Mouse (Mus musculus) forebrain, postnatal 0 days (tissue): ENCODE measurements around the gene Snip1. TPM values are rescaled to one million over a fixed set of nuclear protein-coding genes. Genes with fewer than 3 reads are reported as not detected.

ENCODE experiments used
- ATAC-seq: fragments of 200-750 bp; cut with Nextera tagmentation; 2 replicates; pipeline ENCODE4 v1.8.0; 2017; ENCODE audit warnings: mild to moderate bottlenecking, moderate library complexity
- DNase-seq: peaks from one replicate; pipeline ENCODE4 v3.0.0-alpha.2; 2015
- H3K27ac ChIP-seq: fragments of 300-500 bp; sonication (generic); 2 replicates; pipeline ENCODE4 v1.5.1; 2014; ENCODE audit warnings: low read depth, mild to moderate bottlenecking, antibody characterized with exemption, low read length, moderate library complexity, mixed read lengths
- H3K27me3 ChIP-seq: fragments of 300-500 bp; sonication (generic); 2 replicates; pipeline ENCODE4 v1.6.1; 2014; ENCODE audit warnings: mild to moderate bottlenecking, low read length, mixed read lengths; ENCODE audit not compliant: insufficient read depth
- H3K36me3 ChIP-seq: fragments of 300-500 bp; sonication (generic); 2 replicates; pipeline ENCODE4 v1.6.1; 2014; ENCODE audit warnings: mild to moderate bottlenecking, moderate library complexity; ENCODE audit not compliant: insufficient read depth
- H3K4me1 ChIP-seq: fragments of 300-500 bp; sonication (generic); 2 replicates; pipeline ENCODE4 v1.6.1; 2014; ENCODE audit warnings: antibody characterized with exemption; ENCODE audit not compliant: insufficient read depth
- H3K4me2 ChIP-seq: fragments of 300-500 bp; sonication (generic); 2 replicates; pipeline ENCODE4 v1.6.1; 2014; ENCODE audit warnings: low read depth, mild to moderate bottlenecking, moderate library complexity
- H3K4me3 ChIP-seq: fragments of 300-500 bp; sonication (generic); 2 replicates; pipeline ENCODE4 v1.5.1; 2014; ENCODE audit warnings: low read depth, low read length, mixed read lengths
- H3K9ac ChIP-seq: fragments of 300-500 bp; sonication (generic); 2 replicates; pipeline ENCODE4 v1.6.1; 2014; ENCODE audit warnings: mild to moderate bottlenecking
- H3K9me3 ChIP-seq: fragments of 300-500 bp; sonication (generic); 2 replicates; pipeline ENCODE4 v1.6.1; 2016; ENCODE audit warnings: low read length
- CTCF ChIP-seq: sonication (generic); IDR thresholded peaks from 2 replicates; pipeline ENCODE4 v1.5.1; 2016; ENCODE audit warnings: antibody characterized with exemption, control low read depth, low read depth
- WGBS: fragments of 180-500 bp; shearing (Covaris S2); extraction: QIAGEN DNeasy Blood & Tissue Kit; methylation state at CpG from one replicate; pipeline ENCODE4 v1.1.7; 2014; 5-methylcytosine and 5-hydroxymethylcytosine counted together
- polyA plus RNA-seq: library from polyadenylated mRNA; unstranded; fragments of >200 nt; fragmentation: Nextera tagmentation; extraction: Ambion mirVana; gene quantifications from 2 replicates; pipeline ENCODE4 v1.2.1, GENCODE M21; 2015
- total RNA-seq: library from RNA; depleted of rRNA; stranded (reverse); fragments of >200 nt; gene quantifications from 2 replicates; pipeline ENCODE4 v1.2.3, GENCODE M21; 2014; rRNA removed

Snip1 gene
- total and polyA plus RNA-seq, 2 experiments from 2014 or later: 18.8 to 46.6 TPM

DNA sequence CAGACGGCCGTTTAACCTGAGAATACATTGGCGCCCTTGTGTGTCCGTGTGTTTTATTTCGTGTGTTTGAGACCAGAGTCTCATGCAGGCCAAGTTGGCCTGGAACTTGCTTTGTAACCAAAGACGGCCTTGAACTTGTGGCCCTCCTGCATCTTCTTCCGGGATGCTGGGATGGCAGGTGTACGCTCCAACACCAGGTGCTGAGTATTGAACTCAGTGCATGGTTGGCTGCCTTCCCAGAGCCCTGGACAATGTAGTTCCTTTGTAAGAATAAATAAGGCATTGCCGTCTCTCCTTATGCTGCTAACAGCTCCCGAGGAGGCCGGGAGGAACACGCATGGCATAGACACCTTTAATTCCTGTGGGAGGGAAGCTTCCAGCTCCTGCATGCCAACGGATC is 50.5 kb downstream of the Snip1 start:
- H3K27me3 ChIP-seq: no peaks in the 10 kb centered on the region
- no peak overlapping the region for H3K4me3 ChIP-seq
- peaks cover 6% of the 10 kb centered on the region; the same call in 1 of the 2 replicates for H3K4me1 ChIP-seq
- no peak overlapping the region for H3K4me2 ChIP-seq
- peaks cover 1% of the 10 kb centered on the region for H3K36me3 ChIP-seq
- no peaks in the 10 kb centered on the region for H3K9me3 ChIP-seq
- H3K9ac ChIP-seq: no peak overlapping the region
- 58% methylated on average over 13 of the region's 13 CpGs for WGBS
- no peak overlapping the region for H3K27ac ChIP-seq
- no peak for DNase-seq
- no peak for TF ChIP-seq CTCF
- no peak for ATAC-seq

DNA sequence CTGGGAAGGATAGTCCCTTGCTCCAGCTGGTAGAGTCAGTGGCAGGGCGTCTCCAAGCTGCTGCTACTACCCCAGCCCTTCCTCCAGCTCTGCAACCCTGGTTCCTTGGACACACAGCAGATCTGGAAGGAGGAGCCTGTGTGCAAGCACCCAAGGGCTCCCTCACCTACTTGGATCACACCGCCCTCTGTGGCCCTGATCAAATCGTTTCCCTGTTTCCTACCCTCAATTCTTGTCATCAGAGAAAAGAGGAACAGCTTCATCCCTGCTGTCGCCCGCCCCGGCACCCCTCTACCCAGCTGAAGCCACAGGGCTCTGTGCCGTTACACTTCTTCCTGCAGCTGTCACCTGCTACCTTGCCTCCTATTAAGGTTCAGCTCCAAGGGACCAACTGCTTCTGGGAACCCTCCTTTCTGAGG is 51.4 kb downstream of the Snip1 start:
- no peak for ATAC-seq
- no peak overlapping the region for H3K27ac ChIP-seq
- no peak overlapping the region for H3K4me3 ChIP-seq
- H3K4me2 ChIP-seq: no peak overlapping the region
- 87% methylated on average over 7 of the region's 7 CpGs for WGBS
- H3K36me3 ChIP-seq: no peaks in the 10 kb centered on the region
- H3K27me3 ChIP-seq: no peaks in the 10 kb centered on the region
- no peak for DNase-seq
- no peak for TF ChIP-seq CTCF
- H3K9ac ChIP-seq: no peak overlapping the region
- no peaks in the 10 kb centered on the region for H3K9me3 ChIP-seq
- peaks cover 6% of the 10 kb centered on the region; the same call in 1 of the 2 replicates for H3K4me1 ChIP-seq

DNA sequence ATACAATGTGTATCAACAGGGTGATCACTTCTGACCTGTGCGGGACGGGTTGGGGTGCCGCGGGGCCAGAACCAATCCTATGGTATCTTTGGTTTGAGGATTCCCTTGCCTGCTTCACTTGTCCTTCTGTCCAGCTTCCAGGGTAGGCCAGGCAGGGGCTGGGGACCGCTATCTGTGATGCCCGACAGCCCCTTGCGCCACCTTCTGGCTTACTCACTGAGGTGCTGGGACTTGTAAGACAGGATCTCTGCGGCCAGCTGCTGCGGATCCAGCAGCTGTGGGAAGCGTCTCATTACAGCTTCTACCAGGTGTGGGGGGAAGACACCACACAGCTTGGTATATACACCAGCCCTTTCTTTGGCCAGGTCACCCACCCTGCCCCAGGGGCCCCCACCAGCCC is 52.6 kb downstream of the Snip1 start:
- no peak for DNase-seq
- WGBS: 28% methylated on average over 10 of the region's 10 CpGs

DNA sequence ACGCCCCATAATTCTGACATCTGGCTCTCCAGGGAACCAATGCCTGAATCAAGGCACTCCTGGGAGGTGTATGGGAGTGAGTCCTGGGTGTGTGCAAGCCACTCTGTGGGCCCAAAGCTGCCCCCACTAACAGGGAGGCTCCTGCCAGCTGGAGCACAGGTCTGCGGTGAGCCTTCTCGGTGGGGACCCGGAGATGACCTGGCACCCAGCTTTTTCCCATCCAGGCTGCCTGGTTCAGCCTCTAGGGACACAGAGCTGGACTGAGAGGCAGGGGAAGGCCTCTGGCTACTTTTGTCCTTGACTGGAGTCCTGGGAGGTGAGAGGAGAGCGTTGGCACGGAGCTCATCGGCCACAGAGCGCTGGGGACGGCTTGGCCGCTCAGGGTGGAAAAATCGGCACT is 53.2 kb downstream of the Snip1 start:
- no peak overlapping the region for H3K4me3 ChIP-seq
- ATAC-seq (no peak), DNase-seq (no peak)
- no peaks in the 10 kb centered on the region for H3K9me3 ChIP-seq
- WGBS: 92% methylated on average over 11 of the region's 11 CpGs
- H3K27me3 ChIP-seq: no peaks in the 10 kb centered on the region
- no peak overlapping the region for H3K9ac ChIP-seq
- H3K36me3 ChIP-seq: no peaks in the 10 kb centered on the region
- H3K27ac ChIP-seq: no peak overlapping the region
- TF ChIP-seq CTCF: no peak
- no peak overlapping the region for H3K4me2 ChIP-seq
- peaks cover 5% of the 10 kb centered on the region; the same call in 1 of the 2 replicates for H3K4me1 ChIP-seq

More for the DNA sequence above, 52.6 kb downstream of the Snip1 start:
- Histone ChIP-seq H3K4me3 (no peak overlapping the region), H3K9me3 (no peaks in the 10 kb centered on the region), H3K27ac (no peak overlapping the region), H3K9ac (no peak overlapping the region), H3K27me3 (no peaks in the 10 kb centered on the region), H3K4me1 (peaks cover 6% of the 10 kb centered on the region; the same call in 1 of the 2 replicates), H3K36me3 (no peaks in the 10 kb centered on the region), H3K4me2 (no peak overlapping the region)
- peak; percentile 47 for TF ChIP-seq CTCF
- ATAC-seq: no peak

DNA sequence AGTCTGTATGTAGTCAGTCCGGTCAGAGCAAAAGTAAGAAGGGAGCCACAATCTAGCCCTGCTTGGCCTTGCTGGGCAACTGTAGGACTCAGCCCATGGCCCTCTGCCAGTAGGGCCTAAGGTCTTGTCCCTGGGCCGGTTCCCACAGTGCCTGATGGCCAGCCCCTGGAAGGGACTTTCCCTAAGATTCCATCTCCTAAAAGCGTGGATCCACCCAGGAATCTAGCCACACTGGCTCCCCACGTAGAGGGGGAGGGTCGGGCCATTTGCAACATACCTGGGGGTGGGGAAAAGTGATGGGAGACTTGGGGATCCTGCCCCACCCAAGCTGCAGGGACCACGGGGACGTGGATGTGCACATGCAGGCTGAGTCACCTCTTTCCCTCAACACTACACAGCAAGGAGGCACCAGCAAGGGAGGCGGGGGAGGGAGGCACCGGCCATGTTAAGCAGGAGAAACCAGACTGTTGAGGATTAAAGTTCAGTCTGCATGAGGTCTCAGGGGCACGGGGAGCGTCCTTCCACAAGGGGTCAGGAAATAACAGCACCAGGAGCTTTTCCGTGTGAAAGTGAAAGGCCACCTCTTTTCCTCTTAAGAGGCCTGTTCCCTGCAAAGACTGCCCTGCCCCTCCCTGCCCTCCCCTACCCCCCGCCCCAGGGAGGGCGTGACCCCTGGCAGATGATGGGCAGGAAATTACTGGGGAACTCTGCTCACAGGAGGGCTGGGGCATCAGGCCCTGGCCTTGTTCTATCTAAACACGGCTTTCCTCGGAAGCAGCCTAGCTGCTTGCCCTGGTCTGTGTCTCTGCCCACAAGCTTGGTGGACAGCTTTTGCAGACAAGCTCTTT is 56.2 kb downstream of the Snip1 start:
- no peak for TF ChIP-seq CTCF

DNA sequence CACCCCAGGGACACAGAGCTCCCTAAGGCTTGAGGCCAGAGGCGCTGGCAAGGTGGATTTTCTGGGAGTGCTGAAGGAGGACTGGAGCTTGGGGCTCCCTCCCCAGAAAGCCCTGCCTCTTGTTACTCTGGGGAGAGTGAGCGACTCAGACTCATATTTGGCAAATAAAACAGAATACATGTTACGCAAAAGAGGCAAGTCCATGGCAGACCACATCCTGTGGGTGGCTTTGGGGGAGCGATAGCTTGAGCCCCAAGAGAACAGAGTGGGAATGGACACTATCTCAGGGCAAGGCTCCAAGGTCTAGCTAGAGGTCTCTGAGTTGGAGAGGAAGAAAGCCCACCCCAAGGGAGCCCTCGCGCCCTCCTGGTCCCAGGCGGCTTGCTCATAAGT is 56.8 kb downstream of the Snip1 start:
- Histone ChIP-seq H3K9ac (no peak overlapping the region), H3K4me3 (no peak overlapping the region), H3K4me1 (no peaks in the 10 kb centered on the region), H3K27ac (no peak overlapping the region), H3K27me3 (no peaks in the 10 kb centered on the region; the same call in 1 of the 2 replicates), H3K36me3 (no peaks in the 10 kb centered on the region), H3K9me3 (no peaks in the 10 kb centered on the region), H3K4me2 (no peak overlapping the region)
- 77% methylated on average over 7 of the region's 7 CpGs for WGBS
- ATAC-seq (no peak), DNase-seq (no peak)
- TF ChIP-seq CTCF: no peak

More for the DNA sequence above, 56.2 kb downstream of the Snip1 start:
- Histone ChIP-seq H3K9me3 (no peaks in the 10 kb centered on the region), H3K9ac (no peak overlapping the region), H3K36me3 (no peaks in the 10 kb centered on the region), H3K27me3 (no peaks in the 10 kb centered on the region; the same call in 1 of the 2 replicates), H3K4me1 (no peaks in the 10 kb centered on the region), H3K4me2 (no peak overlapping the region), H3K27ac (no peak overlapping the region), H3K4me3 (no peak overlapping the region)
- WGBS: 20% methylated on average over 16 of the region's 16 CpGs
- DNase-seq (no peak), ATAC-seq (no peak)

Other genes starting within 250 kb of the Snip1 start
- gene Yrdc, start 216.0 kb upstream of the Snip1 start, total RNA-seq: 81.7 and 82.2 TPM in 2 replicates
- 67.3 and 70.5 TPM in 2 replicates for gene Yrdc, start 216.0 kb upstream of the Snip1 start, polyA plus RNA-seq
- gene 1110065P20Rik, start 215.5 kb upstream of the Snip1 start, total RNA-seq: 144 and 167 TPM in 2 replicates
- 141 and 162 TPM in 2 replicates for gene 1110065P20Rik, start 215.5 kb upstream of the Snip1 start, polyA plus RNA-seq
- 35.7 and 41.7 TPM in 2 replicates for gene Maneal, start 204.5 kb upstream of the Snip1 start, total RNA-seq
- 8.4 and 9.4 TPM in 2 replicates for gene Maneal, start 204.5 kb upstream of the Snip1 start, polyA plus RNA-seq
- 9.6 and 10.2 TPM in 2 replicates for gene Epha10, start 185.8 kb upstream of the Snip1 start, total RNA-seq
- gene Epha10, start 185.8 kb upstream of the Snip1 start, polyA plus RNA-seq: 2.0 and 4.0 TPM in 2 replicates
- gene 9930104L06Rik, start 129.6 kb upstream of the Snip1 start, total RNA-seq: 12.4 and 36.1 TPM in 2 replicates
- gene 9930104L06Rik, start 129.6 kb upstream of the Snip1 start, polyA plus RNA-seq: 6.0 and 8.7 TPM in 2 replicates
- 7.3 and 10.1 TPM in 2 replicates for gene Cdca8, start 127.4 kb upstream of the Snip1 start, total RNA-seq
- 16.8 and 21.2 TPM in 2 replicates for gene Cdca8, start 127.4 kb upstream of the Snip1 start, polyA plus RNA-seq
- gene Rspo1, start 80.2 kb upstream of the Snip1 start, total RNA-seq: 0.77 and 2.4 TPM in 2 replicates
- 0.87 and 1.9 TPM in 2 replicates for gene Rspo1, start 80.2 kb upstream of the Snip1 start, polyA plus RNA-seq
- gene Gnl2, start 50.1 kb upstream of the Snip1 start, total RNA-seq: 63.7 and 68.5 TPM in 2 replicates
- 82.3 and 84.0 TPM in 2 replicates for gene Gnl2, start 50.1 kb upstream of the Snip1 start, polyA plus RNA-seq
- gene Dnali1, start 969 bp upstream of the Snip1 start, total RNA-seq: 1.9 and 2.4 TPM in 2 replicates
- gene Dnali1, start 969 bp upstream of the Snip1 start, polyA plus RNA-seq: 1.3 and 1.9 TPM in 2 replicates
- 112 and 129 TPM in 2 replicates for gene Meaf6, start 18.5 kb downstream of the Snip1 start, total RNA-seq
- 134 and 153 TPM in 2 replicates for gene Meaf6, start 18.5 kb downstream of the Snip1 start, polyA plus RNA-seq
- not detected in 2 replicates for gene Zc3h12a, start 61.2 kb downstream of the Snip1 start, total RNA-seq
- 0.05 and 0.07 TPM in 2 replicates for gene Zc3h12a, start 61.2 kb downstream of the Snip1 start, polyA plus RNA-seq